Mouse (Mus musculus): ENCODE data around the gene Haghl. TPM values are rescaled to one million over a fixed set of nuclear protein-coding genes. Genes with fewer than 3 reads are reported as not detected.

Haghl gene
- polyA plus RNA-seq, 1 experiment: 230 TPM

DNA sequence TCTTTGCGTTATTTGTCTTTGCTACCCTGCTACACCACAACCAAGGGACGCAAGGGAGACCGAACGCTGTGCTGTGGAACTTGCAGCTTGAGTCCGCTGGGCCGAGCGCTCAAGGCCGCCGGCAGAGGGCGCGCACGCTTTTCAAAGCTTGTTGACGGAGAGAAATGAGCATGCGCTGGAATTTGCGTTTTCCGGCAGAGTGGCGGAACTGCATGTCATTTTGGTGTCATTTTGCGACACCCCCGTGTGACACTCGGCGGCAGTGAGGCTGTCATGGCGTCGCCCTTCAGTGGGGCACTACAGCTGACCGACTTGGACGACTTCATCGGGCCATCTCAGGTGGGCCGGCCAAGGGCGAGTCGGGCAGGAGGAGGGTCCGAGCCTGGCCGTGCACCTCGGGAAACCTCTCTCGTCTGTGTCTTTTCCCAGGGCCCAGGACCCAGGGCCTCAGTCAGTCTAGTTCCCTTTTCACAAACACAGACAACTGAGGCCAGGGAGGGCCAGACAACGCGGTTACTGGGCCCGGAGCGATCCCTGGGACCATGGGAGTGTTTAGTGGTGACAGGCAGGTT is 11.8 kb downstream of the Haghl start, which contains the start of gene Narfl:
TSS of gene Narfl (plus strand) at position 228 of the 572 bp plus-strand sequence.
- peak; percentile 81 for TF ChIP-seq POLR2A (IDR thresholded peaks at IDR 0.05; ENCODE audit: extremely low read depth, insufficient read depth, low read length)
- peak; percentile 91 for TF ChIP-seq CTCF (IDR thresholded peaks at IDR 0.05; ENCODE audit: extremely low read depth, insufficient read depth, low read length)
- Histone ChIP-seq H3K27ac (ENCODE audit: insufficient read depth, low read length) (peak within 1 kb of the TSS; percentile 11; the same call in 1 of the 2 replicates), H3K4me3 (ENCODE audit: insufficient read depth, low read length) (peak within 1 kb of the TSS; percentile 57), H3K4me1 (ENCODE audit: control insufficient read depth, insufficient read depth, low read length) (peaks cover 4% of the 10 kb centered on the region; the same call in 1 of the 2 replicates)

DNA sequence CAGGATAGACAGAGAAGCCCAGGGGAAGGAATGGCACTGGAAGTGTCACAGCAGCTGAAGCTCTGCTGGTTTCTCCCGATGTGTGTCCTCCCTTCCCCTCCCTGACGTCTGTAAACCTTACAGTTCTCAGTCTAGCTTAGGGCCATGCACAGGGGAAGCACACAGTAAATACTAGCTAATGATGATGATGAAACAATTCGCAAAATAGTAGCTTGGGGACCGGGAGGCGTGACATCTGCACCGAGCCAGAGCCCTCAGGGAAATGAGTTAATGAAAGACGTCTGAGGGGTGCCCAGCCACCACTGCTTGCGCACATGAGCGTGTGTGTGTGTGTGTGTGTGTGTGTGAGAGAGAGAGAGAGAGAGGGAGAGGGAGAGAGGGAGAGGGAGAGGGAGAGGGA is 16.1 kb downstream of the Haghl start:
- Histone ChIP-seq H3K4me1 (ENCODE audit: control insufficient read depth, insufficient read depth, low read length) (peaks cover under 1% of the 10 kb centered on the region; the same call in 1 of the 2 replicates), H3K4me3 (ENCODE audit: insufficient read depth, low read length) (no peak overlapping the region), H3K27ac (ENCODE audit: insufficient read depth, low read length) (no peak overlapping the region)
- TF ChIP-seq CTCF (IDR thresholded peaks at IDR 0.05; ENCODE audit: extremely low read depth, insufficient read depth, low read length): no peak
- no peak for TF ChIP-seq POLR2A (IDR thresholded peaks at IDR 0.05; ENCODE audit: extremely low read depth, insufficient read depth, low read length)

DNA sequence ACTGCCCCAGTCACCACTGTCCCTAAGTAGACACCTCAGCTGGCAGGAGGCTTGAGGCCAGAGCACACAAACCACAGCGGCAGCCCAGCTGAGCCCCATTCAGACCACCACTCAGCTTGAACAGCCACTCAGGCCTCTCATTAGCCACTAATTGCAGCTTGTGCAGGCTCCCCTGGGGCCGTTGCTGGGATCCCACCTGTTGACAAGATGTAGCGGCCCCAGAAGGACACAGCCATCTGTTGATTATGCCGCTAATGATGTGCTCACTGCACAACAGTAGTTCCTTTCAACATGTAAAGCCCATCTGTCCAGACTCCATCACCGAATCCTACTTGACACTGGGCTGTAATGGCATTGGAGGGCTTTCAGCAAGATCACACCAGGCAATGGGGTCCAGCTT is 19.6 kb downstream of the Haghl start:
- Histone ChIP-seq H3K4me3 (ENCODE audit: insufficient read depth, low read length) (no peak overlapping the region), H3K4me1 (ENCODE audit: control insufficient read depth, insufficient read depth, low read length) (peaks cover 7% of the 10 kb centered on the region), H3K27ac (ENCODE audit: insufficient read depth, low read length) (no peak overlapping the region)
- TF ChIP-seq POLR2A (IDR thresholded peaks at IDR 0.05; ENCODE audit: extremely low read depth, insufficient read depth, low read length): no peak
- no peak for TF ChIP-seq CTCF (IDR thresholded peaks at IDR 0.05; ENCODE audit: extremely low read depth, insufficient read depth, low read length)

- TF ChIP-seq POLR2A (IDR thresholded peaks at IDR 0.05; ENCODE audit: extremely low read depth, insufficient read depth, low read length): no peak
- TF ChIP-seq CTCF (IDR thresholded peaks at IDR 0.05; ENCODE audit: extremely low read depth, insufficient read depth, low read length): no peak
- H3K27ac ChIP-seq (ENCODE audit: insufficient read depth, low read length): no peak overlapping the region
- H3K4me3 ChIP-seq (ENCODE audit: insufficient read depth, low read length): no peak overlapping the region
- H3K4me1 ChIP-seq (ENCODE audit: control insufficient read depth, insufficient read depth, low read length): peaks cover 10% of the 10 kb centered on the region
These were observed 22.9 kb downstream of the Haghl start for GRCm38 (mm10) chr17:25762591-25762990.

- 0 out of 2 replicates have a peak, but pooled peaks have one; percentile 9 for TF ChIP-seq POLR2A (IDR thresholded peaks at IDR 0.05; ENCODE audit: extremely low read depth, insufficient read depth, low read length)
- TF ChIP-seq CTCF (IDR thresholded peaks at IDR 0.05; ENCODE audit: extremely low read depth, insufficient read depth, low read length): no peak
- Histone ChIP-seq H3K4me3 (ENCODE audit: insufficient read depth, low read length) (no peak overlapping the region), H3K4me1 (ENCODE audit: control insufficient read depth, insufficient read depth, low read length) (peaks cover 10% of the 10 kb centered on the region), H3K27ac (ENCODE audit: insufficient read depth, low read length) (peak overlapping the region; percentile 64)
These were observed 23.9 kb downstream of the Haghl start for GRCm38 (mm10) chr17:25761561-25761970.

- Histone ChIP-seq H3K4me1 (ENCODE audit: control insufficient read depth, insufficient read depth, low read length) (peaks cover 10% of the 10 kb centered on the region), H3K4me3 (ENCODE audit: insufficient read depth, low read length) (no peak overlapping the region), H3K27ac (ENCODE audit: insufficient read depth, low read length) (no peak overlapping the region)
- no peak for TF ChIP-seq POLR2A (IDR thresholded peaks at IDR 0.05; ENCODE audit: extremely low read depth, insufficient read depth, low read length)
- no peak for TF ChIP-seq CTCF (IDR thresholded peaks at IDR 0.05; ENCODE audit: extremely low read depth, insufficient read depth, low read length)
These were observed 25.3 kb downstream of the Haghl start for GRCm38 (mm10) chr17:25760148-25760547.

DNA sequence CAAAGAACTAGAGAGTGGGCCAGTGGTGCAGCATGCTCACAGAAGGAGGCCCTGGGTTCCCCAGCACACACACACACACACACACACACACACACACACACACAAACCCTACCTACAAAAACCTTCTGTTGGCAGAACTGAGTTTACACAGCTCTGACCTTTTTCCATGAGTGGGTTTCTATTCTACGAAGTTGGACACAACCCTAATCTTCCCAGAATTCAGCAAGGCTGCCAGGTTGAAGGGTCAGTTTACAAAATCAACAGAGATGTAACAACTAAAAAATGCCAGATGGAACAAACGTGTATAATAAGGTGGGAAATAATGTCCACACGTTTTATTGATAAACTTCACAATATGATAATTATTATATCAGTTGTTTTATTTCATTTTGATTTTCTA is 27.8 kb downstream of the Haghl start:
- no peak overlapping the region for H3K27ac ChIP-seq (ENCODE audit: insufficient read depth, low read length)
- H3K4me3 ChIP-seq (ENCODE audit: insufficient read depth, low read length): no peak overlapping the region
- TF ChIP-seq POLR2A (IDR thresholded peaks at IDR 0.05; ENCODE audit: extremely low read depth, insufficient read depth, low read length) (no peak), CTCF (IDR thresholded peaks at IDR 0.05; ENCODE audit: extremely low read depth, insufficient read depth, low read length) (no peak)
- peaks cover 10% of the 10 kb centered on the region for H3K4me1 ChIP-seq (ENCODE audit: control insufficient read depth, insufficient read depth, low read length)

- Histone ChIP-seq H3K4me3 (ENCODE audit: insufficient read depth, low read length) (no peak overlapping the region), H3K4me1 (ENCODE audit: control insufficient read depth, insufficient read depth, low read length) (peaks cover 7% of the 10 kb centered on the region), H3K27ac (ENCODE audit: insufficient read depth, low read length) (no peak overlapping the region)
- TF ChIP-seq CTCF (IDR thresholded peaks at IDR 0.05; ENCODE audit: extremely low read depth, insufficient read depth, low read length) (no peak), POLR2A (IDR thresholded peaks at IDR 0.05; ENCODE audit: extremely low read depth, insufficient read depth, low read length) (no peak)
These were observed 28.9 kb downstream of the Haghl start for GRCm38 (mm10) chr17:25756378-25757242.

- no peak overlapping the region for H3K4me3 ChIP-seq (ENCODE audit: insufficient read depth, low read length)
- no peak overlapping the region for H3K27ac ChIP-seq (ENCODE audit: insufficient read depth, low read length)
- TF ChIP-seq CTCF (IDR thresholded peaks at IDR 0.05; ENCODE audit: extremely low read depth, insufficient read depth, low read length) (no peak), POLR2A (IDR thresholded peaks at IDR 0.05; ENCODE audit: extremely low read depth, insufficient read depth, low read length) (no peak)
- H3K4me1 ChIP-seq (ENCODE audit: control insufficient read depth, insufficient read depth, low read length): peaks cover 3% of the 10 kb centered on the region
These were observed 29.7 kb downstream of the Haghl start for GRCm38 (mm10) chr17:25755627-25756377.
